ENCODE assay signal across 23 mouse cellular contexts in the genomic region with DNA sequence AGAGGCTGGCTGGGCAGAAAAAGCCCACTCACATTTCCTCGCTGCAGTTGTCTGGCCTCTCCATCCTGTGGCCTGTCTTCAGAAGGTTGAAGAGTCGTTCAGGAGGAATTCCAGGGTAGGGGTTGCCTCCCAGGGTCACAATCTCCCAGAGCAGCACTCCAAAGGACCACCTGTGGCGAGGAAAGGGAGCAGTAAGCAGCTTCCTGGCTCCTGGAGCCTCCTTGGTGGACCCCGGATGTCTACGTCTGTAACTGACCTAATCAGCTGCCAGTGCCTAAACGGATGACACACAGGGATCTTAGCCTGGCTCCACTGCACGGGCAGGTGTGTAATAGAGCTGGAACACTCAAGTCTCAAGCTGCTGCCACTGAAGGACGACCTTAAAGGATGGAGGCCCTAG. TPM values are rescaled to one million over a fixed set of nuclear protein-coding genes. Genes with fewer than 3 reads are reported as not detected.
"Had no signal": no experiment of that assay in that cellular context is flagged by ENCODE, and none has a peak within 500 bp of the region (broad histone marks: within the 10 kb centered on the region; RNA-seq: fewer than 3 reads in every experiment).

No protein-coding gene starts in this region.

- DNase-seq: gastrocnemius, adult 2 months; gastrocnemius, postnatal 10 days; gastrocnemius, postnatal 25 days; heart, adult 2 months; heart, postnatal 14 days; heart, postnatal 36 days; kidney, adult 18-20 months; kidney, adult 8-10 months; kidney, postnatal 10 days; kidney, postnatal 25 days; kidney, postnatal 4 days; liver, embryonic 13.5 days had no signal

- H3K4me1 ChIP-seq: heart, embryonic 13.5 days; heart, embryonic 15.5 days; hindbrain, embryonic 10.5 days; hindbrain, embryonic 12.5 days; intestine, embryonic 15.5 days; limb, embryonic 10.5 days; limb, embryonic 12.5 days; liver, embryonic 13.5 days had no signal

- H3K4me3 ChIP-seq: gastrocnemius, adult 2 months; heart, adult 2 months; heart, embryonic 13.5 days; heart, embryonic 15.5 days; hindbrain, embryonic 10.5 days; hindbrain, embryonic 12.5 days; intestine, embryonic 15.5 days; layer of hippocampus, adult 2 months; left cerebral cortex, adult 2 months; limb, embryonic 10.5 days; limb, embryonic 12.5 days; liver, embryonic 13.5 days had no signal

RNA-seq across cellular contexts. Expression of gene Ret, which starts 32.8 kb away (rescaled TPM):
- total RNA-seq: granulocyte monocyte progenitor cell, adult 5-6 weeks; liver, adult 2 months had no signal
